Mouse (Mus musculus) lung, postnatal 0 days (tissue): ENCODE results near the gene Ccdc63.

Experiments used
- CTCF ChIP-seq: IDR thresholded peaks from 2 replicates; pipeline ENCODE4 v1.5.1; 2016; ENCODE audit warnings: antibody characterized with exemption, mild to moderate bottlenecking
- EP300 ChIP-seq: IDR thresholded peaks from 2 replicates; pipeline ENCODE4 v1.6.1; 2016; ENCODE audit warnings: antibody characterized with exemption, mild to moderate bottlenecking, control low read depth

GRCm38 (mm10) chr5:122110625-122111024, 30.0 kb downstream of the Ccdc63 start:
- TF ChIP-seq CTCF (no peak), EP300 (no peak)
